Mouse (Mus musculus): Measurements from ENCODE around the gene Osgep.

GRCm38 (mm10) chr14:50875175-50875574 is 49.5 kb downstream of the Osgep start:
- no peak for TF ChIP-seq CTCF (IDR thresholded peaks at IDR 0.05; ENCODE audit: low read depth, low read length)
- TF ChIP-seq GATA1 (IDR thresholded peaks at IDR 0.05; ENCODE audit: borderline replicate concordance, low read length), result no peak
